Mouse (Mus musculus): Measurements from ENCODE around the gene Ccdc96.

DNA sequence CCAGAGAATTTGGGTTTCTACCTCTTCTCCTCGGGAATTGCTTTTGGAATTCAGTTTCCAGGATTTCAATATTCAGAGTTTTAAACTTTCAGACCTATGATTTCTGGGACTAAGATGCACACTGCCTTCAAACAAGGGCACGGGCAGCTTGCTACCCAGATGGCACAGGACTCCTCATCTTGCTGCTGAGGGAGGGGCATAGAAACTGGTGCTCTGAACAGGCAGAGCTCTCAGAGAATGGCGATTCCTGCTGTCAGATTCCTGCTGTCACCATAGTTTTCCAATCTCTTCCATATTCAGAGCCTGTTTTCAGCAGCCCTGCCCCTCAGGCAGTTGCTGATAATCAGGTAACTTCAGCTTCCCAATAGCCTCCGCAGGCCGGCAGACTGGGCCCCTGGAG, 31.2 kb downstream of the Ccdc96 start:
- TF ChIP-seq CTCF (IDR thresholded peaks at IDR 0.05; ENCODE audit: extremely low read depth, insufficient read depth, insufficient read length, insufficient replicate concordance), result no peak
- no peak for TF ChIP-seq POLR2A (IDR thresholded peaks at IDR 0.05; ENCODE audit: low read depth, low read length)

Data from spleen, adult 2 months (tissue).